Mouse (Mus musculus) heart, embryonic 12.5 days (tissue): Measurements from ENCODE around the gene Copg2. TPM values are rescaled to one million over a fixed set of nuclear protein-coding genes. Genes with fewer than 3 reads are reported as not detected.

Source experiments
- ATAC-seq: fragments of 200-750 bp; cut with Nextera tagmentation; 2 replicates; pipeline ENCODE4 v1.8.0; 2017; ENCODE audit warnings: moderate TSS enrichment, moderate library complexity; ENCODE audit not compliant: insufficient number of reproducible peaks, low FRiP score
- H3K27ac ChIP-seq: fragments of 300-500 bp; sonication (generic); 2 replicates; pipeline ENCODE4 v1.5.1; 2016; ENCODE audit warnings: mild to moderate bottlenecking, moderate library complexity; ENCODE audit not compliant: poor library complexity, severe bottlenecking
- H3K27me3 ChIP-seq: fragments of 300-500 bp; sonication (generic); replicated peaks from 2 replicates; pipeline ENCODE4 v1.6.1; 2016; ENCODE audit warnings: mild to moderate bottlenecking, moderate library complexity
- H3K36me3 ChIP-seq: fragments of 300-500 bp; sonication (generic); 2 replicates; pipeline ENCODE4 v1.6.1; 2016; ENCODE audit warnings: mild to moderate bottlenecking, moderate library complexity
- H3K4me1 ChIP-seq: fragments of 300-500 bp; sonication (generic); replicated peaks from 2 replicates; pipeline ENCODE4 v1.6.1; 2016; ENCODE audit warnings: mild to moderate bottlenecking
- H3K4me2 ChIP-seq: fragments of 300-500 bp; sonication (generic); 2 replicates; pipeline ENCODE4 v1.6.1; 2016; ENCODE audit warnings: mild to moderate bottlenecking, moderate library complexity
- H3K4me3 ChIP-seq: fragments of 300-500 bp; sonication (generic); 2 replicates; pipeline ENCODE4 v1.5.1; 2016; ENCODE audit warnings: mild to moderate bottlenecking
- H3K9ac ChIP-seq: fragments of 300-500 bp; sonication (generic); 2 replicates; pipeline ENCODE4 v1.6.1; 2016; ENCODE audit warnings: mild to moderate bottlenecking, moderate library complexity
- H3K9me3 ChIP-seq: fragments of 300-500 bp; sonication (generic); replicated peaks from 2 replicates; pipeline ENCODE4 v1.6.1; 2016; ENCODE audit warnings: mild to moderate bottlenecking, moderate library complexity
- WGBS: fragments of 180-500 bp; shearing (Covaris S2); methylation state at CpG from one replicate; pipeline ENCODE4 v1.1.7; 2016; 5-methylcytosine and 5-hydroxymethylcytosine counted together
- microRNA counts: library from miRNA; unstranded; fragments of <30 nt; microRNA quantifications from one replicate; lab custom pipeline; 2017
- microRNA-seq: library from miRNA; unstranded; fragments of <30 nt; microRNA quantifications from one replicate; pipeline ENCODE4, GENCODE M21; 2017
- polyA plus RNA-seq: library from polyadenylated mRNA; unstranded; fragments of >200 nt; fragmentation: Nextera tagmentation; extraction: Ambion mirVana; gene quantifications from 2 replicates; pipeline ENCODE4 v1.2.1, GENCODE M21; 2016

The Copg2 gene
- polyA plus RNA-seq, 1 experiment from 2014 or later: 29.7 TPM

DNA sequence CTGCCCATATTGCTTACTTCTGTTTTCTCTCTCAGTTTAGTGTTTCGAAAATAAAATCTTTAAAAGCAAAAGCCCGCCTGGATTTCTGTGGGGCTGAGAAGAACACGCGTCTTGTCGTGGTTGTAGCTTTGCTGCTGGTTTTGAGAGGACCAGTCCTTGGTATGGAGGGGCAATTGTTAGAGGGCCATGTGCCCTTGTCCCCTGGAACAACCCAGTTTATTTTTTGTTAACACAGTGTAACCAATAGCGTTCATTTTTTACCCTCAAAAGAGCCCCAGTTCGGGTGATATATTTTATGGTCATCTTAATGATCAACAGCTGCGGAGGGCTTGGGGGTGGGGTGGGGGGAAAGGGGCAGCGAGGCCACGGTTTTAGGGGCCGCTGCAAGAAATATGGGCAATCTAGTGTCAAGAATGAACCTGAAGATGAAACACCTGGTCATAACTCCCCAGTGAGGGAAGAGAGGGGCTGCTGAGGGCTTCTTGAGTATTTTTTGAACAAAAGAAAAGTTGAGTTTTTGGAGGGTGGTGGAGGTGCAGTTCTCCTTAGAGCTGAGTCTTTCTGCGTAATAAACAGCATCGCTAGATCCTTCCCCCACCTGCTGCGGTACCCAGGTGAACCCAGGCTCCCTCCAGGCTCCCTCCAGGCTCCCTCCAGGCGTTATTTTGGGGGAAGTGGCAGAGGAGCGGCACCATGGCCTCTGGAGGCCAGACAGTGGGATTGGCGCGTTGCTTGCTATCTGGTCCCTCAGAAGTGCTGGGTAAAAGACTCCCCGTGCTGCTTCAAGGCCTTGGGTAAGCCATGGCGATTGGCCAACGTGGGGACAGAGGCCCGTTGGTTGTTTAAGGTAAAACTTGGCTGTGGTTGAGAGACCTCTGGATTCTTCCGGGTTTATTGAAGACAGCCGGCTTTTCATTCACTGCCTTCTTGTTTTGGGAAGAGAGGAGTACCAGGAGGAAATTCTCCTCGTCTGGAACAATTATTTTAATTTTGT lies 185.9 kb downstream of the Copg2 start:
- Histone ChIP-seq H3K36me3 (no peaks in the 10 kb centered on the region), H3K27ac (no peak overlapping the region), H3K4me3 (no peak overlapping the region), H3K9me3 (no peaks in the 10 kb centered on the region), H3K27me3 (no peaks in the 10 kb centered on the region), H3K9ac (no peak overlapping the region), H3K4me1 (peaks cover 9% of the 10 kb centered on the region), H3K4me2 (no peak overlapping the region)
- ATAC-seq: no peak
- 59% methylated on average over 25 of the region's 25 CpGs for WGBS

DNA sequence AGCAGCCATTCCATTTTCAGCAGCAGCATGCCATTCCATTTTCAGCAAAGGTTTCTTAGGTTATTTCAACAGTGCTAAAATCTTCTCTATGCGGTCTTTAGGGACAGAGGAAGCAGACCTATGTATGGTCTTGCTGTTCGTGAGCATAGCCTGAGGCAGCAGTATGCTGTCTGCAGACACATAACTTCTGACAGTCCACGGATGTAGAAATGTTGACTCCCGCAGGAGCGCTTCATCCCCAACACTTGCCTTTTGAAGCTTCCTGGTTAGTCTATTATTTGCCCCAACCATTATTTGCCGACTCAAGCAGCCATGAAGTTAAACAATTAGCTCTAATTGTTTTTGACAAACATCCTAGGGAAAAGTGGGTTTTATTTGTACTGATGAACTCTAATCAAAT lies 187.5 kb downstream of the Copg2 start:
- WGBS: 74% methylated on average over 6 of the region's 6 CpGs
- Histone ChIP-seq H3K4me1 (peaks cover 15% of the 10 kb centered on the region), H3K9ac (no peak overlapping the region), H3K4me2 (no peak overlapping the region), H3K27ac (no peak overlapping the region), H3K36me3 (no peaks in the 10 kb centered on the region), H3K4me3 (no peak overlapping the region), H3K9me3 (no peaks in the 10 kb centered on the region), H3K27me3 (no peaks in the 10 kb centered on the region)
- no peak for ATAC-seq

DNA sequence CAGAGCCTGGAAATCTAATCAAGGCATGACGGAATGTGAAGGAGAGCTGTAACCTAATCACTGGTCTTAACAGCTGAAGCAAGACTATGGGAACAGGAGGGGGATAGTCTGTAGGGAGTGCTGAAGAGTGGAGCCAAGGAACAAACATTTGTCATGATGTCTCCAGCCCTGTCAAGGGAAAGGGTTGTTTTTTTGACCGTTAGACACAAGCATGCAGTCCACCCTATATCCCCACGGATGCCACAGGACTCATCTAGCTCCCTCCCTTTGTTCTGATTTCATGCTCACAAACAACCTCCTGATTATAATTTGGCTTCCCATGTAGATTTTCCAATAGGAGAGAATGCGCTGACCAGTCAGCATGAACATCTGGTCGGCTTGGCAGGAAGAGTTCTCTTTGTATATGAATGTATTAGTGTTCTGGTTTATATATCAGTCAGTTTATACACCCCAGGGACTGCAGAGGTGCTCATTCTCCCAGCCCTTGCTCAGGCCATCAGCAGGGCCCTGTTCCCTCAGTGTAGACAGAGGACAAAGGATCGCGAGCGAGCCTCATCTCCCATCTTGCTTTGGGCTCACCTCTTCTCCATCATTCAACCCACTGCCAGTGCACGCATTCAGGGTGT lies 192.5 kb downstream of the Copg2 start:
- Histone ChIP-seq H3K4me1 (peaks cover 32% of the 10 kb centered on the region), H3K4me3 (no peak overlapping the region), H3K4me2 (no peak overlapping the region), H3K9ac (no peak overlapping the region), H3K27me3 (no peaks in the 10 kb centered on the region), H3K9me3 (no peaks in the 10 kb centered on the region), H3K36me3 (no peaks in the 10 kb centered on the region), H3K27ac (peak overlapping the region; percentile 44; the same call in 1 of the 2 replicates)
- WGBS: 62% methylated on average over 9 of the region's 9 CpGs
- no peak for ATAC-seq

DNA sequence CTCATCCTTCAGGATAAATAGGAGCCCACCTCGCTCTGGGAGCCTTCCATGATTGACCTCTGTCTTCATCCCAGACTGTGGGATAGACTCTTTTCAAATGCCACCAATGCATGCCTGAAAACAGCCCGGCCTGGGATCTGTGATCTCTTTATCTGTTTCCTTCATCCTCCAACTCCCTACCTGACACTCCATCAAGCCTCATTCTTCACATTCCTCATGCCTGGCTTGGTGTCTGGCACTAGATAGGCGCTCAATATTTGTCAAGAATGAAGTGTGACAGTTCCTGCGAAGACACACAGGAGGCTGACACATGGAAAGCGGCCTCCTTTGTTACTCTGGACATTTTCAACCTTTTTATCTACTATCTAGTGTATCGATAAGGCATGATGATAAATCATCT lies 193.1 kb downstream of the Copg2 start:
- 29% methylated on average over 6 of the region's 6 CpGs for WGBS
- H3K9ac ChIP-seq: no peak overlapping the region
- H3K27me3 ChIP-seq: no peaks in the 10 kb centered on the region
- H3K4me2 ChIP-seq: no peak overlapping the region
- H3K27ac ChIP-seq: no peak overlapping the region
- H3K9me3 ChIP-seq: no peaks in the 10 kb centered on the region
- ATAC-seq: no peak
- no peak overlapping the region for H3K4me3 ChIP-seq
- no peaks in the 10 kb centered on the region for H3K36me3 ChIP-seq
- H3K4me1 ChIP-seq: peaks cover 32% of the 10 kb centered on the region

DNA sequence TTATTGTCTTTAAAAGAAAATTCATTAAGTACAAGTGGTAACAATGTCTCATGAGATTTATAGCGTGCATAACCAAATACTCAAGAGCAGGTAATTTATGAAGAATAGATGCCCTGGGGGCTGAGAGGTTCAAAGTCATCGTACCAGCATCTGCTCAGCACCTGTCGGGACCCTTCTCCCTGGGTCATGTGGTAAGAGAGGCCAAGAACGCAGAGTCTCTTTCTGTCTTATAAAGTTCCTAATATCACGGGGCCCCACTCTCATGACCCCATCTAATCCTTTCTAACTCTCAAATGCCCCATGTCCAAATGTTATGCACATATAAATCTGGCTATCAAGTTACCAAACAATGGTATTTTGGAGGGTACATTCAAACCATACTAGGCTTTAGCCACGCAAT lies 193.7 kb downstream of the Copg2 start:
- 84% methylated on average over 6 of the region's 6 CpGs for WGBS
- Histone ChIP-seq H3K9me3 (no peaks in the 10 kb centered on the region), H3K4me3 (no peak overlapping the region), H3K36me3 (no peaks in the 10 kb centered on the region), H3K9ac (no peak overlapping the region), H3K27me3 (no peaks in the 10 kb centered on the region), H3K27ac (no peak overlapping the region), H3K4me2 (no peak overlapping the region), H3K4me1 (peaks cover 34% of the 10 kb centered on the region)
- no peak for ATAC-seq

DNA sequence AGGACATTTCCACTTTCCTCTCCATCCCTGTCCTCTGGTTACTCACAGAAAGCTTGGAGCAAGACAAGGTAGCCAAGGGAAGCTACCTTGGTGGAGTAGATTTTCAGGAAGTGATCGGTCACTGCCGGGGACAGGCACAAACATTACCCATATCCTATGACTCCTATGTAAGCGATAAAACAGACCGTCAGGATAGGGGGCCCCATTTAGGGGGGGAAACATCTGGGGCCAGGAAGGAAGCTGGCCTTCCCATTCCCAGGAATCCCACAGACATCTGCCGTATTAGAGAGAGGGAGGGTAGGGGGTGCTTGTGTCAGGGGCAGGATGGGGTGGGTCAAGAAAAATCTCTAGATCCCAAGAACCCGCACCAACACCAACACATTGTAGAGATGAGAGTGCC lies 196.4 kb downstream of the Copg2 start:
- Histone ChIP-seq H3K27ac (peak overlapping the region; percentile 50), H3K9ac (no peak overlapping the region), H3K4me1 (peaks cover 39% of the 10 kb centered on the region), H3K4me3 (no peak overlapping the region), H3K9me3 (no peaks in the 10 kb centered on the region), H3K4me2 (no peak overlapping the region), H3K36me3 (no peaks in the 10 kb centered on the region), H3K27me3 (no peaks in the 10 kb centered on the region)
- WGBS: 50% methylated on average over 6 of the region's 6 CpGs
- ATAC-seq: peak; percentile 71

DNA sequence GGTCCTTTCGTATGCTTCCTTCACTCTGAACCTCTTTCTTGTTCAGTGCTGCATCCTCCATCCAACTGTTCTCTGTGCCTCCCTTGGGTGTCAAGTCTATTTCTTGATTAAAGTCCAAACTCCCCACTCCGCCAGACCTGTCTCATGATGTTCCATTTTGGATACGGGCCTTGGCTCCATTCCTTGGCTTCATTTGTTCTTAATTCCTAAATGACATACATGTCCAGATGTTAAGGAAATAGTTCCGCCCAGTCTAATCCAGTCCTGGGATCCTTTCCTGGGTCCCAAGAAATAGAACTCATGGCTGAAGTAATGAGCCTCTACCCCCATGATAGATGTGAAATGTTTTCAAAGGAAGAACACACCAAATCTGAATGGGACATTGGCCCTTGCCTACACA lies 198.6 kb downstream of the Copg2 start:
- no peaks in the 10 kb centered on the region for H3K36me3 ChIP-seq
- no peak overlapping the region for H3K4me3 ChIP-seq
- H3K27ac ChIP-seq: peak overlapping the region; percentile 85
- H3K27me3 ChIP-seq: no peaks in the 10 kb centered on the region
- H3K4me2 ChIP-seq: no peak overlapping the region
- H3K9me3 ChIP-seq: no peaks in the 10 kb centered on the region
- peaks cover 23% of the 10 kb centered on the region for H3K4me1 ChIP-seq
- ATAC-seq: no peak
- H3K9ac ChIP-seq: no peak overlapping the region
- 85% methylated on average over 4 of the region's 4 CpGs for WGBS

MicroRNA genes within 50 kb of the gene (microRNA counts, 519-probe panel; counts per million panel counts)
- microRNA mmu-miR-335-3p (lab: Ali Mortazavi, UCI): 5,428 counts per million, percentile 64 among the panel's probes with 10 or more counts
- 8,634 counts per million, percentile 100 among the panel's probes with 10 or more counts for microRNA mmu-miR-335-5p (lab: Ali Mortazavi, UCI)

Small RNA genes lying within 50 kb of the gene (microRNA-seq; reads per million reads assigned to microRNA genes)
- 158,713 reads per million, percentile 100 among the genes with 10 or more reads in this experiment for gene Mir335

Other genes with a start within 250 kb of the Copg2 start
- 11.9 TPM in 2 replicates for gene Cep41, start 203.0 kb downstream of the Copg2 start, polyA plus RNA-seq
- 3,424 and 3,742 TPM in 2 replicates for gene Mest, start 173.2 kb downstream of the Copg2 start, polyA plus RNA-seq
- 0.28 and 0.42 TPM in 2 replicates for gene Tsga13, start 18.8 kb upstream of the Copg2 start, polyA plus RNA-seq
- gene Klf14, start 62.3 kb upstream of the Copg2 start, polyA plus RNA-seq: 2.3 and 2.7 TPM in 2 replicates